Mouse (Mus musculus) megakaryocyte, embryonic 14.5 days (primary cell): ENCODE data around the gene Casp12.

Source experiments
- FLI1 ChIP-seq: IDR thresholded peaks from 2 replicates; pipeline ENCODE4 v1.6.1; 2012; ENCODE audit warnings: low read length, inconsistent platforms, mixed read lengths
- GATA1 ChIP-seq: IDR thresholded peaks from 3 replicates; pipeline ENCODE4 v1.6.1; 2012; ENCODE audit warnings: mixed read lengths, low read length, inconsistent platforms, borderline replicate concordance

DNA sequence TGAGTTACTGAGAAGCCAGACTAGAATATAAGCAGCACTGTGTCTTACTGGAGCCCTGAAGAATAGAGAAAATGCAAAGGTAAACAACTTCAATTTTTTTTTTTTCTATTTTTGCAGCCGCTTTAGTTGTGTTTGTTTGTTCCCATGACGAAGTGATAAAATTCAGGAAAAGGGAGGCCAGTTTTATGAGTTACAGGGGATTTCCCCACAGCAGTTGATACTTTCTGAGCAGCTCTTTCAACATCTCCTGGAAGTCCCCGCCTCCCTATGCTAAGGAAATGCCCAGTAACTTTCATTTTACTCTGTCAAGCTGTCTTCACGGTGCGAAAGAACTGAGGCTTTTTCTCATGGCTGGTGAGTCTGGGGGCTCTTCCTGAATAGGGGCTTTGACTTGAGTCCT lies 36.7 kb upstream of the Casp12 start, which contains the start of gene Casp4:
- no peak for TF ChIP-seq GATA1
- TF ChIP-seq FLI1 = no peak
